Mouse (Mus musculus) splenic B cell, adult 2 months (primary cell): ENCODE data around the gene I0C0044D17Rik.
"Not testable (repeated sequence)": the region's sequence is repeated elsewhere in the genome, so short reads cannot be mapped to it uniquely, and the experiment has no call there.

Experiments
- DNase-seq: peaks from one replicate; pipeline ENCODE4 v3.0.0-alpha.2; 2011; ENCODE audit warnings: low read depth, low spot score
- H3K27me3 ChIP-seq: 2 replicates; pipeline ENCODE4 v1.6.1; 2012; ENCODE audit warnings: mild to moderate bottlenecking, low read length, moderate library complexity, mixed read lengths; ENCODE audit not compliant: control insufficient read depth, poor library complexity, insufficient read depth, severe bottlenecking
- H3K36me3 ChIP-seq: 2 replicates; pipeline ENCODE4 v1.6.1; 2012; ENCODE audit warnings: mild to moderate bottlenecking, low read length, moderate library complexity, mixed read lengths; ENCODE audit not compliant: control insufficient read depth, poor library complexity, insufficient read depth, severe bottlenecking

The I0C0044D17Rik gene

DNA sequence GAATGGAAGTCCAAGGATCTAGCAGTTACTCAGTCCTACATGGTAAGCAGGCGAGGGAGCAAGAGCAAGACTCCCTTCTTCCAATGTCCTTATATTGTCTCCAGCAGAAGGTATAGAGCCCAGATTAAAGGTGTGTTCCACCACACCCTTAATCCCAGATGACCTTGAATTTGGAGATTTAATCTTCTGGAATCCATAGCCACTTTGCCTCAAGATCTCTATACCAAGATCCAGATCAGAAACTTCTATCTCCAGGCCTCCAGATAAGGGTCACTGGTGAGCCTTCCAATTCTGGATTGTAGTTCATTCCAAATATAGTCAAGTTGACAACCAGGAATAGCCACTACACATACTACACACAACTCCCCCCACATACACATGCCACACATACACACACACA is at the start of gene I0C0044D17Rik:
I0C0044D17Rik (minus strand) TSS at position 101 of the 400 bp plus-strand sequence.
- not testable (repeated sequence) for DNase-seq, H3K36me3 ChIP-seq, H3K27me3 ChIP-seq

GRCm38 (mm10) chr4:98865386-98866237 is 42.0 kb upstream of the I0C0044D17Rik start:
- DNase-seq = no peak
- H3K27me3 ChIP-seq = no peaks in the 10 kb centered on the region
- no peaks in the 10 kb centered on the region for H3K36me3 ChIP-seq

DNA sequence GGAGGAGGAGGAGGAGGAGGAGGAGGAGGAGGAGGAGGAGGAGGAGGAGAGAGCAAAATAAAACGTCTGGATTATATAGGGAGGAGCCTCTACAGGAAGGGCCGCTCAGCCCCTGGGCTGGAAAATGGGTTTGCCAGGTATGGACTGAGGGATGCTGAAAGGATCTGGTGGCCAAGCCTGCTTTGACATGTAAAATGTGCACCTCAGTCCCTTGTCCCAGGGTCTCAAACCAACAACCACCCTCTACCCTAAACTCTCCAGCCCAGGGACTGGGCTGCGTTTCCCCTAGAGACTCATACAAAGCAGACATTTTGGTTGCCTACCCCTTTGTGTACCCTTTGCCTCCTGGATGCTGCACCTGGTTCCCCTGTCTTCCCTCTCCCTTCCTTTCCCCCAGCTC is 40.9 kb upstream of the I0C0044D17Rik start:
- no peaks in the 10 kb centered on the region for H3K27me3 ChIP-seq
- DNase-seq = no peak
- H3K36me3 ChIP-seq = no peaks in the 10 kb centered on the region

- no peak for DNase-seq
- Histone ChIP-seq H3K36me3 (no peaks in the 10 kb centered on the region), H3K27me3 (no peaks in the 10 kb centered on the region)
Measured at GRCm38 (mm10) chr4:98864094-98864493, 40.5 kb upstream of the I0C0044D17Rik start.

GRCm38 (mm10) chr4:98863451-98863850 is 39.8 kb upstream of the I0C0044D17Rik start:
- H3K27me3 ChIP-seq = no peaks in the 10 kb centered on the region
- H3K36me3 ChIP-seq = no peaks in the 10 kb centered on the region
- no peak for DNase-seq

GRCm38 (mm10) chr4:98858151-98858855 is 34.7 kb upstream of the I0C0044D17Rik start:
- H3K36me3 ChIP-seq = no peaks in the 10 kb centered on the region
- no peaks in the 10 kb centered on the region for H3K27me3 ChIP-seq
- no peak for DNase-seq

GRCm38 (mm10) chr4:98857037-98857648 is 33.5 kb upstream of the I0C0044D17Rik start:
- H3K27me3 ChIP-seq = no peaks in the 10 kb centered on the region
- no peak for DNase-seq
- no peaks in the 10 kb centered on the region for H3K36me3 ChIP-seq

GRCm38 (mm10) chr4:98853926-98854325 is 30.3 kb upstream of the I0C0044D17Rik start:
- Histone ChIP-seq H3K27me3 (no peaks in the 10 kb centered on the region), H3K36me3 (no peaks in the 10 kb centered on the region)
- no peak for DNase-seq

DNA sequence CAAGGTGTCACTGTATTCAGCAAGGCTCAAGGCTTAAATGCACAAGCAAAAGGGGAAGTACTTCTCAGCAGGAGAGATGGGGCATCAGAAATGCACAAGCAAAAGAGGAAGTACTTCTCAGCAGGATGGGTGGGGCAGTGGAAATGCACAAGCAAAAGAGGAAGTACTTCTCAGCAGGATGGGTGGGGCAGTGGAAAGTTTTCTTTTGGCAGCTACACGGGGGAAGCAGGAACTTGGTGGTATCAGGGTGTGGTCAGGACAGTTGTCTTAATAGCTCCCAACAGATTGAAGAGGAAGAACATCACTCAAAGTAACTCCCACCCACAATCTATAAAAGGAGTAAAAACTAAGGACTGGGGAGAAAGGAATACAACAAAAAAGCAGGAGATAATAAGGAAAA is 26.8 kb upstream of the I0C0044D17Rik start:
- not testable (repeated sequence) for H3K27me3 ChIP-seq, H3K36me3 ChIP-seq
- DNase-seq = peak; percentile 11

DNA sequence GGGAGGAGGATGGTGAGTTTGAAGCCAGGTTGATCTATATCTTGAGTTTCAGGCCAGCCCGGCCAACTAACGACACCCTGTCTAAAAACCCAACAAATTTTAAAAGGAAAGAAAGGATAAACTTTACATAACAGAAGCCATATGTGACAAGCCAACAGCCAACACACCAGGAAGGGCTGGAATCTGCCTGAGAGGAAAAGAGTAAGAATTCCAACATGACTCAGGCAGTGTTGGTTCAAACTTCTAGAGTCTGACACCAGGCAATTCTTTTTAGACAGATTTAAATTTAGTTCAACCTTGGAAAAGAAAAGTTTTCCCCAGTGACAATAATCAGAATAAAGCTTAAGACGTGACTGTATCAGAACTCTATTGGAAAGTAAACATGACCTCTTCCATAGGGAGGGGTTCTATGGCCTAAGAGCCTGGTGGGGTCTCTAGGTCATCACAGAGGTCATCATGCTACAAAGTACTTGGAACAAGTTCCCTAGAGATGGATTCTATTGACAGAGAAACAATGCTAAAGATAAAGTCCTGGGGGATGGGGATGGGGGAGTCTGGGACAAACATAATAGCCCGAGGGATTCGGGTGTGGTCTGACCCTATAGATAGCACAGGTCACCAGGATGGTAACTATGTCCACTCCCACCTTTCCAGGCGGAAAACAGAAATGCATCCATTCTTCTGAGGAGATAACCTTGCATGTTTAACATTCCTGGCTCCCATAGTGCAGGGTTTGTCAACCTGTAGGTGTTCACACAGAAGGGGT is 23.7 kb upstream of the I0C0044D17Rik start:
- DNase-seq = no peak
- no peaks in the 10 kb centered on the region for H3K27me3 ChIP-seq
- no peaks in the 10 kb centered on the region for H3K36me3 ChIP-seq

- H3K27me3 ChIP-seq = no peaks in the 10 kb centered on the region
- no peak for DNase-seq
- no peaks in the 10 kb centered on the region for H3K36me3 ChIP-seq
Measured at GRCm38 (mm10) chr4:98846396-98846795, 22.8 kb upstream of the I0C0044D17Rik start.

GRCm38 (mm10) chr4:98845687-98846125 is 22.1 kb upstream of the I0C0044D17Rik start:
- no peak for DNase-seq
- no peaks in the 10 kb centered on the region for H3K36me3 ChIP-seq
- H3K27me3 ChIP-seq = no peaks in the 10 kb centered on the region

- Histone ChIP-seq H3K36me3 (no peaks in the 10 kb centered on the region), H3K27me3 (no peaks in the 10 kb centered on the region)
- DNase-seq = no peak
Measured at GRCm38 (mm10) chr4:98845201-98845600, 21.6 kb upstream of the I0C0044D17Rik start.

DNA sequence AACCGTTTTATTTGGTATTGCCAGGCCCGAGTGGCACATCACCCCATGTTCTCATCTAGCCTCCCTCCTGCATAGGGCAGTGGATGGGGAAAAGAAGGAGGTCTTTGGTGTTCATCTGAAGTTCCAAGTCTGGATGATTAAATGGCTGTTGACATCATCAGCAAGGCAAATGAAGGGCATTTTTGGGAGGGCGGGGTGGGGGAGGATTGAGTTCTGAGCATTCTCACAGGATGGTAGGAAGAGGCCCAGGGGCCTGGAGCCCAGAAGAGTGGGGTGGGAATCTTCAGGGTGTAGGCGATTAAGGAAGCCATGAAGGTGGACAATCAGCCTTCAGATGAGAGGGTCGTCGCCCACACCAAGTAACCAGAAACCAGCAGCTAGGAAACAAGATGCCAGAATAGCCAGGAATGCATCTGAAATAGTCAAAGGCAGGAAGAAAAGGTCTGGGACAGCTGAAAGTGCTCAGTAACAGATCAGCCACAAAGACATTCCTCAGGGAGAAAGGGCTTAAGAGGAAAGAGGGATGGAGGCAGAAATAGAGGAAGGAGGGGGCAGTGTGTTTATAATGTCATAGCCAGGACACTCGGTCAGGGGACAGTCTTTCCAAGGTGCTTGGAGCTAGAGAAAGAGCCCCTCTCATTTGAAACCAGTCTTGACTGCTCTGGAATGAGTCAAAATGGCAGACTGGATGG is 20.4 kb upstream of the I0C0044D17Rik start:
- DNase-seq = no peak
- Histone ChIP-seq H3K27me3 (no peaks in the 10 kb centered on the region), H3K36me3 (no peaks in the 10 kb centered on the region)
